Mouse (Mus musculus) stomach, embryonic 14.5 days (tissue): Measurements from ENCODE around the gene D17H6S53E. TPM values are rescaled to one million over a fixed set of nuclear protein-coding genes. Genes with fewer than 3 reads are reported as not detected.
A peak's percentile ranks its signal among the peaks of the same experiment; 100 is the strongest.
"Not testable (repeated sequence)": the region's sequence is repeated elsewhere in the genome, so short reads cannot be mapped to it uniquely, and the experiment has no call there.

Source experiments
- ATAC-seq: fragments of 200-750 bp; cut with Nextera tagmentation; 2 replicates; pipeline ENCODE4 v1.8.0; 2017; ENCODE audit warnings: low read depth, moderate TSS enrichment; ENCODE audit not compliant: insufficient number of reproducible peaks, insufficient read depth, low FRiP score
- H3K27ac ChIP-seq: fragments of 300-500 bp; sonication (generic); 2 replicates; pipeline ENCODE4 v1.5.1; 2014; ENCODE audit warnings: mild to moderate bottlenecking, low read length, moderate library complexity, mixed read lengths
- H3K27me3 ChIP-seq: fragments of 300-500 bp; sonication (generic); 2 replicates; pipeline ENCODE4 v1.6.1; 2014; ENCODE audit warnings: low read length, control low read depth, mixed read lengths; ENCODE audit not compliant: control insufficient read depth, insufficient read depth
- H3K36me3 ChIP-seq: fragments of 300-500 bp; sonication (generic); 2 replicates; pipeline ENCODE4 v1.6.1; 2014; ENCODE audit warnings: mild to moderate bottlenecking, control low read depth, low read length, moderate library complexity, mixed read lengths; ENCODE audit not compliant: control insufficient read depth, insufficient read depth
- H3K4me1 ChIP-seq: fragments of 300-500 bp; sonication (generic); 2 replicates; pipeline ENCODE4 v1.6.1; 2014; ENCODE audit warnings: low read length, control low read depth, mixed read lengths; ENCODE audit not compliant: control insufficient read depth, insufficient read depth
- H3K4me2 ChIP-seq: fragments of 300-500 bp; sonication (generic); replicated peaks from 2 replicates; pipeline ENCODE4 v1.6.1; 2014; ENCODE audit warnings: low read depth, low read length, control low read depth
- H3K4me3 ChIP-seq: fragments of 300-500 bp; sonication (generic); 2 replicates; pipeline ENCODE4 v1.5.1; 2014; ENCODE audit warnings: low read depth, low read length, control low read depth
- H3K9ac ChIP-seq: fragments of 300-500 bp; sonication (generic); replicated peaks from 2 replicates; pipeline ENCODE4 v1.6.1; 2014; ENCODE audit warnings: low read depth, mild to moderate bottlenecking, control low read depth, low read length, moderate library complexity, mixed read lengths
- H3K9me3 ChIP-seq: fragments of 300-500 bp; sonication (generic); 2 replicates; pipeline ENCODE4 v1.6.1; 2016; ENCODE audit warnings: low read depth, low read length, control low read depth; ENCODE audit not compliant: control insufficient read depth
- WGBS: fragments of 180-500 bp; shearing (Covaris S2); extraction: QIAGEN DNeasy Blood & Tissue Kit; methylation state at CpG from one replicate; pipeline ENCODE4 v1.1.7; 2014; 5-methylcytosine and 5-hydroxymethylcytosine counted together
- polyA plus RNA-seq: library from polyadenylated mRNA; unstranded; fragments of >200 nt; fragmentation: Nextera tagmentation; extraction: Ambion mirVana; gene quantifications from 2 replicates; pipeline ENCODE4 v1.2.1, GENCODE M21; 2014

D17H6S53E gene
- polyA plus RNA-seq, 1 experiment from 2014 or later, result 13.3 TPM

GRCm38 (mm10) chr17:35123287-35123686 is 2.9 kb upstream of the D17H6S53E start:
- H3K4me3 ChIP-seq, H3K9me3 ChIP-seq, H3K4me2 ChIP-seq, H3K9ac ChIP-seq, ATAC-seq, H3K27me3 ChIP-seq, H3K27ac ChIP-seq: not testable (repeated sequence)
- 90% methylated on average over 9 of the region's 9 CpGs for WGBS
- peaks cover 23% of the 10 kb centered on the region for H3K4me1 ChIP-seq
- peaks cover 24% of the 10 kb centered on the region for H3K36me3 ChIP-seq

GRCm38 (mm10) chr17:35124261-35124896 is 1.8 kb upstream of the D17H6S53E start:
- ATAC-seq, H3K27ac ChIP-seq, H3K9me3 ChIP-seq, H3K9ac ChIP-seq, H3K27me3 ChIP-seq, H3K4me3 ChIP-seq, H3K4me2 ChIP-seq: not testable (repeated sequence)
- H3K4me1 ChIP-seq, result peaks cover 23% of the 10 kb centered on the region
- peaks cover 15% of the 10 kb centered on the region for H3K36me3 ChIP-seq
- 89% methylated on average over 12 of the region's 12 CpGs for WGBS

DNA sequence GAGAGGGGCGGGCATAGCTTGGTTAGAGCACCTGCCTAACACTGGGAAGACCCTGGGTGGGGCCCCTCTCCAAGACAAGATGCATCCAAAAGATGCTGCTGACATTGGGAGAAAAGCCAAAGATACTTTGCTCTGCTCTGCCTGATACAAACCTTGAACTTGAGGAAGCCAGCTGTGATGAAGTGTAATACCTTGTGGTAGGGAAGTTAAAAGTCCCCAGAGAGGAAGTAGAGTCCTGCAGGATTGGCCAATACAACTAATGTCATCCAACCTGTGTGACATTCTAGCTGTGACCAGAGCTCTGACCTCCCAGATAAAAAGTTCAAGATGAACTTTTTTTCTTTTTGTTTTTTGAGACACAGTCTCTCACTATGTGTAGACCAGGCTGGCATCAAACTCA is 1.1 kb upstream of the D17H6S53E start:
- no peaks in the 10 kb centered on the region for H3K9me3 ChIP-seq
- H3K36me3 ChIP-seq, result peaks cover 10% of the 10 kb centered on the region
- H3K4me2 ChIP-seq, result peak overlapping the region; percentile 60; the same call in 1 of the 2 replicates
- no peaks in the 10 kb centered on the region for H3K27me3 ChIP-seq
- no peak overlapping the region for H3K9ac ChIP-seq
- no peak overlapping the region for H3K4me3 ChIP-seq
- no peak overlapping the region; the same call in 1 of the 2 replicates for H3K27ac ChIP-seq
- peaks cover 19% of the 10 kb centered on the region for H3K4me1 ChIP-seq
- no peak for ATAC-seq
- 92% methylated on average over 1 of the region's 1 CpGs for WGBS

GRCm38 (mm10) chr17:35125578-35125977 is 595 bp upstream of the D17H6S53E start:
- WGBS, result 15% methylated on average over 6 of the region's 6 CpGs

GRCm38 (mm10) chr17:35127017-35127416 is 844 bp downstream of the D17H6S53E start:
- 60% methylated on average over 13 of the region's 13 CpGs for WGBS
- Histone ChIP-seq H3K36me3 (peaks cover 10% of the 10 kb centered on the region), H3K4me2 (peak overlapping the region; percentile 60), H3K27ac (no peak overlapping the region), H3K9me3 (no peaks in the 10 kb centered on the region), H3K4me3 (peak overlapping the region; percentile 40), H3K4me1 (peaks cover 17% of the 10 kb centered on the region), H3K27me3 (no peaks in the 10 kb centered on the region), H3K9ac (peak overlapping the region; percentile 41)
- no peak for ATAC-seq

More at GRCm38 (mm10) chr17:35125578-35125977, 595 bp upstream of the D17H6S53E start:
- ATAC-seq, result no peak
- no peaks in the 10 kb centered on the region for H3K27me3 ChIP-seq
- H3K4me2 ChIP-seq, result peak overlapping the region; percentile 60
- H3K27ac ChIP-seq, result peak overlapping the region; percentile 35; the same call in 1 of the 2 replicates
- H3K9ac ChIP-seq, result peak overlapping the region; percentile 41
- H3K4me1 ChIP-seq, result peaks cover 17% of the 10 kb centered on the region
- H3K4me3 ChIP-seq, result peak overlapping the region; percentile 40
- no peaks in the 10 kb centered on the region for H3K9me3 ChIP-seq
- H3K36me3 ChIP-seq, result peaks cover 10% of the 10 kb centered on the region

- Histone ChIP-seq H3K4me3 (no peak overlapping the region), H3K4me1 (peaks cover 17% of the 10 kb centered on the region), H3K9me3 (no peaks in the 10 kb centered on the region), H3K27me3 (no peaks in the 10 kb centered on the region), H3K9ac (no peak overlapping the region), H3K36me3 (peaks cover 5% of the 10 kb centered on the region), H3K27ac (no peak overlapping the region), H3K4me2 (no peak overlapping the region)
- WGBS, result 69% methylated on average over 11 of the region's 11 CpGs
- ATAC-seq, result no peak
Measured at GRCm38 (mm10) chr17:35128996-35129395, 2.8 kb downstream of the D17H6S53E start.

- no peak overlapping the region for H3K4me3 ChIP-seq
- H3K36me3 ChIP-seq, result peaks cover 4% of the 10 kb centered on the region
- no peak overlapping the region for H3K9ac ChIP-seq
- no peaks in the 10 kb centered on the region for H3K9me3 ChIP-seq
- no peaks in the 10 kb centered on the region for H3K27me3 ChIP-seq
- peaks cover 11% of the 10 kb centered on the region for H3K4me1 ChIP-seq
- 90% methylated on average over 8 of the region's 8 CpGs for WGBS
- no peak overlapping the region for H3K27ac ChIP-seq
- ATAC-seq, result no peak
- no peak overlapping the region for H3K4me2 ChIP-seq
Measured at GRCm38 (mm10) chr17:35131038-35131437, 4.9 kb downstream of the D17H6S53E start.

GRCm38 (mm10) chr17:35131500-35132173 is 5.5 kb downstream of the D17H6S53E start, which contains the start of gene Apom:
TSS of gene Apom (minus strand) at chr17:35132050.
- H3K4me3 ChIP-seq, result no peak within 1 kb of the TSS
- H3K27me3 ChIP-seq, result no peaks in the 10 kb centered on the region
- H3K36me3 ChIP-seq, result peaks cover 4% of the 10 kb centered on the region
- WGBS, result 72% methylated on average over 15 of the region's 15 CpGs
- no peaks in the 10 kb centered on the region for H3K9me3 ChIP-seq
- peaks cover 15% of the 10 kb centered on the region for H3K4me1 ChIP-seq
- 0 out of 2 replicates have a peak within 1 kb of the TSS, but pooled peaks have one; percentile 10 for H3K9ac ChIP-seq
- H3K4me2 ChIP-seq, result no peak within 1 kb of the TSS
- no peak for ATAC-seq
- no peak within 1 kb of the TSS for H3K27ac ChIP-seq
